Mouse (Mus musculus): ENCODE measurements at regions not wholly inside any gene's neighbourhood (a gene's known extent, or its start where the extent isn't known, plus 50 kb on each side); places are given as distances from the start of the nearest gene placed in this dataset.

DNA sequence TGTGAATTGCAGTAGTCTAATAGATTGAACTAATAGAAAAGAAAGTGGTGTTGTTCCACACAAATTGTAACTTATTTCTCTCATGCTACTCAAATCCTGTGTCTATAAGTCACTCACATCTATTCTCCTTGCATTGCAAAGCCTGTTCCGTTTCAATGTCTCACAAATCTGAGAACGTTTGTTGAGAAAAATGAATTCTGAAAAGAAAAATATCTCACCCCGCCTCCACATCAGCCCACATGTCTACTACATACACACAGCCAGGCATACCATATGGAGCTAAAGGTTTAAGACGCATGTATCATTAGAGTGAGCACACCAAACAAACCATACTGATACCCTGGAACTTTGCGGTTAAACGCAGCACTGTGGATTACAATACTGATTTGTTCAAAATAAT is 258.0 kb downstream of the Zpld1 start:
- no peak for TF ChIP-seq ZMIZ1 (IDR thresholded peaks at IDR 0.05; ENCODE audit: low read depth, low read length)
- TF ChIP-seq CTCF (IDR thresholded peaks at IDR 0.05 in 2 of 3, conservative IDR thresholded peaks at IDR 0.05 in 1 of 3; ENCODE audit: control insufficient read depth in 1 of 3, insufficient read depth in 1 of 3, low read depth in 2 of 3, low read length in 3 of 3, poor library complexity in 1 of 3, severe bottlenecking in 1 of 3) = no peak
- no peak for TF ChIP-seq JUND (IDR thresholded peaks at IDR 0.05; ENCODE audit: low read depth, low read length)
- no peak for TF ChIP-seq POLR2A (IDR thresholded peaks at IDR 0.05; ENCODE audit: control insufficient read depth in 1 of 2, insufficient read depth in 1 of 2, low read depth in 1 of 2, low read length in 2 of 2, poor library complexity in 1 of 2)

Measured in MEL (cell line).